Mouse (Mus musculus): ENCODE data around the gene Acbd5. TPM values are rescaled to one million over a fixed set of nuclear protein-coding genes. Genes with fewer than 3 reads are reported as not detected.

Acbd5 gene
- total and polyA plus RNA-seq, 3 experiments = 6.3 to 6.5 TPM; not detected in 1

GRCm38 (mm10) chr2:23045703-23046102 lies 22.3 kb upstream of the Acbd5 start:
- H3K79me2 ChIP-seq (ENCODE audit: control insufficient read depth, insufficient read depth, low read length, poor library complexity) = no peaks in the 10 kb centered on the region
- H3K27me3 ChIP-seq (ENCODE audit: control insufficient read depth in 1 of 2, insufficient read depth in 2 of 2, low read length in 2 of 2) = no peaks in the 10 kb centered on the region
- TF ChIP-seq TCF12 (IDR thresholded peaks at IDR 0.05; ENCODE audit: low read depth, low read length) (no peak), ZNF384 (IDR thresholded peaks at IDR 0.05; ENCODE audit: low read depth, low read length) (peak; percentile 66)
- no peak overlapping the region for H3K27ac ChIP-seq (ENCODE audit: control insufficient read depth, low read depth, low read length)
- H3K4me3 ChIP-seq (ENCODE audit: control insufficient read depth in 1 of 2, insufficient read depth in 1 of 2, low read depth in 2 of 2, low read length in 2 of 2) = no peak overlapping the region
- DNase-seq (ENCODE audit: low read depth, low spot score) = no peak
- no peaks in the 10 kb centered on the region for H3K9me3 ChIP-seq (replicated peaks; ENCODE audit: insufficient read depth, low read length)
- H3K4me1 ChIP-seq (ENCODE audit: control insufficient read depth in 1 of 2, insufficient read depth in 2 of 2, low read length in 2 of 2) = peaks cover 2 to 5% of the 10 kb centered on the region in 2 experiments; a peak in 3 of 4 replicates
- no peaks in the 10 kb centered on the region; a peak in 1 of 4 replicates for H3K36me3 ChIP-seq (ENCODE audit: control insufficient read depth in 1 of 2, insufficient read depth in 2 of 2, low read length in 2 of 2)
- no peak overlapping the region for H3K9ac ChIP-seq (ENCODE audit: control insufficient read depth, low read depth, low read length, poor library complexity, severe bottlenecking)

GRCm38 (mm10) chr2:23048006-23048405 lies 20.0 kb upstream of the Acbd5 start:
- Histone ChIP-seq H3K9ac (ENCODE audit: control insufficient read depth, low read depth, low read length, poor library complexity, severe bottlenecking) (no peak overlapping the region), H3K4me3 (ENCODE audit: control insufficient read depth in 1 of 2, insufficient read depth in 1 of 2, low read depth in 2 of 2, low read length in 2 of 2) (no peak overlapping the region), H3K36me3 (ENCODE audit: control insufficient read depth in 1 of 2, insufficient read depth in 2 of 2, low read length in 2 of 2) (no peaks in the 10 kb centered on the region), H3K79me2 (ENCODE audit: control insufficient read depth, insufficient read depth, low read length, poor library complexity) (no peaks in the 10 kb centered on the region), H3K27me3 (ENCODE audit: control insufficient read depth in 1 of 2, insufficient read depth in 2 of 2, low read length in 2 of 2) (no peaks in the 10 kb centered on the region), H3K9me3 (replicated peaks; ENCODE audit: insufficient read depth, low read length) (no peaks in the 10 kb centered on the region), H3K4me1 (ENCODE audit: control insufficient read depth in 1 of 2, insufficient read depth in 2 of 2, low read length in 2 of 2) (0 out of 4 replicates have a peak, but pooled peaks cover 0 to 5% of the 10 kb centered on the region in 2 experiments), H3K27ac (ENCODE audit: control insufficient read depth, low read depth, low read length) (no peak overlapping the region)
- no peak for DNase-seq (ENCODE audit: low read depth, low spot score)
- TF ChIP-seq MAX (IDR thresholded peaks at IDR 0.05; ENCODE audit: low read length) = no peak
- TF ChIP-seq BHLHE40 (IDR thresholded peaks at IDR 0.05; ENCODE audit: borderline replicate concordance, low read depth, low read length) = no peak
- no peak for TF ChIP-seq NELFE (IDR thresholded peaks at IDR 0.05; ENCODE audit: low read depth, low read length)

GRCm38 (mm10) chr2:23051890-23052289 lies 16.1 kb upstream of the Acbd5 start:
- Histone ChIP-seq H3K9ac (ENCODE audit: control insufficient read depth, low read depth, low read length, poor library complexity, severe bottlenecking) (no peak overlapping the region), H3K4me1 (ENCODE audit: control insufficient read depth in 1 of 2, insufficient read depth in 2 of 2, low read length in 2 of 2) (0 out of 4 replicates have a peak, but pooled peaks cover 0 to 5% of the 10 kb centered on the region in 2 experiments), H3K27ac (ENCODE audit: control insufficient read depth, low read depth, low read length) (no peak overlapping the region), H3K9me3 (replicated peaks; ENCODE audit: insufficient read depth, low read length) (no peaks in the 10 kb centered on the region), H3K79me2 (ENCODE audit: control insufficient read depth, insufficient read depth, low read length, poor library complexity) (no peaks in the 10 kb centered on the region), H3K36me3 (ENCODE audit: control insufficient read depth in 1 of 2, insufficient read depth in 2 of 2, low read length in 2 of 2) (no peaks in the 10 kb centered on the region; a peak in 1 of 4 replicates), H3K27me3 (ENCODE audit: control insufficient read depth in 1 of 2, insufficient read depth in 2 of 2, low read length in 2 of 2) (peaks cover 0 to 2% of the 10 kb centered on the region in 2 experiments; a peak in 2 of 4 replicates), H3K4me3 (ENCODE audit: control insufficient read depth in 1 of 2, insufficient read depth in 1 of 2, low read depth in 2 of 2, low read length in 2 of 2) (no peak overlapping the region)
- no peak for DNase-seq (ENCODE audit: low read depth, low spot score)
- no peak for TF ChIP-seq USF2 (IDR thresholded peaks at IDR 0.05; ENCODE audit: borderline replicate concordance in 1 of 2, insufficient read depth in 1 of 2, low read depth in 1 of 2, low read length in 2 of 2)
- TF ChIP-seq ZC3H11A (IDR thresholded peaks at IDR 0.05; ENCODE audit: low read depth, low read length) = no peak
- TF ChIP-seq GABPA (IDR thresholded peaks at IDR 0.05; ENCODE audit: low read depth, low read length) = no peak
- TF ChIP-seq MXI1 (IDR thresholded peaks at IDR 0.05; ENCODE audit: low read depth, low read length) = no peak
- no peak for TF ChIP-seq MYC (IDR thresholded peaks at IDR 0.05; ENCODE audit: low read depth, low read length)

Measured in MEL (cell line).